Mouse (Mus musculus) kidney, postnatal 0 days (tissue): Measurements from ENCODE around the gene Arpc5l. TPM values are rescaled to one million over a fixed set of nuclear protein-coding genes. Genes with fewer than 3 reads are reported as not detected.
"Not testable (repeated sequence)": the region's sequence is repeated elsewhere in the genome, so short reads cannot be mapped to it uniquely, and the experiment has no call there.

Experiments used
- ATAC-seq: fragments of 200-750 bp; cut with Nextera tagmentation; replicated peaks from 2 replicates; pipeline ENCODE4 v1.8.0; 2017; ENCODE audit warnings: low read depth, moderate number of reproducible peaks, moderate TSS enrichment, moderate library complexity; ENCODE audit not compliant: low FRiP score
- DNase-seq: peaks from one replicate; pipeline ENCODE4 v3.0.0-alpha.2; 2016; ENCODE audit warnings: low spot score
- H3K27ac ChIP-seq: fragments of 300-500 bp; sonication (generic); 2 replicates; pipeline ENCODE4 v1.5.1; 2014; ENCODE audit warnings: mild to moderate bottlenecking
- H3K27me3 ChIP-seq: fragments of 300-500 bp; sonication (generic); 2 replicates; pipeline ENCODE4 v1.6.1; 2014; ENCODE audit warnings: low read length, mixed read lengths; ENCODE audit not compliant: insufficient read depth
- H3K36me3 ChIP-seq: fragments of 300-500 bp; sonication (generic); 2 replicates; pipeline ENCODE4 v1.6.1; 2014; ENCODE audit warnings: low read length, mixed read lengths; ENCODE audit not compliant: insufficient read depth
- H3K4me1 ChIP-seq: fragments of 300-500 bp; sonication (generic); replicated peaks from 2 replicates; pipeline ENCODE4 v1.6.1; 2014; ENCODE audit warnings: antibody characterized with exemption, low read length, mixed read lengths; ENCODE audit not compliant: insufficient read depth
- H3K4me2 ChIP-seq: fragments of 300-500 bp; sonication (generic); 2 replicates; pipeline ENCODE4 v1.6.1; 2014; ENCODE audit warnings: mild to moderate bottlenecking, low read length, moderate library complexity, mixed read lengths
- H3K4me3 ChIP-seq: fragments of 300-500 bp; sonication (generic); replicated peaks from 2 replicates; pipeline ENCODE4 v1.5.1; 2014; ENCODE audit warnings: low read depth, low read length
- H3K9ac ChIP-seq: fragments of 300-500 bp; sonication (generic); 2 replicates; pipeline ENCODE4 v1.6.1; 2014; ENCODE audit warnings: low read depth, low read length
- H3K9me3 ChIP-seq: fragments of 300-500 bp; sonication (generic); replicated peaks from 2 replicates; pipeline ENCODE4 v1.6.1; 2016; ENCODE audit warnings: low read length, inconsistent platforms, mixed read lengths
- CTCF ChIP-seq: IDR thresholded peaks from 2 replicates; pipeline ENCODE4 v1.5.1; 2016; ENCODE audit warnings: antibody characterized with exemption, low read depth, mild to moderate bottlenecking, moderate library complexity
- WGBS: fragments of 180-500 bp; shearing (Covaris S2); extraction: QIAGEN DNeasy Blood & Tissue Kit; methylation state at CpG from one replicate; pipeline ENCODE4 v1.1.7; 2014; 5-methylcytosine and 5-hydroxymethylcytosine counted together
- polyA plus RNA-seq: library from polyadenylated mRNA; unstranded; fragments of >200 nt; fragmentation: Nextera tagmentation; extraction: Ambion mirVana; gene quantifications from 2 replicates; pipeline ENCODE4 v1.2.1, GENCODE M21; 2015

Gene Arpc5l
- polyA plus RNA-seq, 1 experiment from 2014 or later = 133 TPM

DNA sequence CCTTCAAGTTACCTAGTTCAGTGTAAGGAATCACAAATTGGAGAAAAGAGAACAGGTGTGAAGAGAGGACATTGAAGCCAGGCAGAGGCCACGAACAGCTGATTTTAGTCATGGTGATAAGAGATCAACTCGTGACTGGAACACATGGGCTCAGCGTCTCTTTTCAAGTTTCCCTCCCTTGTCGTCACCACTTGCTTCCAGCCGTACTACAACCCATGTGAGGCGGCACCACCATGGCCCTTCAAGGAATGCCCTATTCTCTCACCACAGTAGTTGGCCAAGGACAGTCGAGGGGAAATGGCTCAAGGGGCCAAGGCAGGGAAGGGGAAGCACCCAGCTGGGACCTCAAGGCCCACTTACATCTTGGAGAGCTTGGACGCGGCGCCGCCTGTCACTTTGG lies 776 bp upstream of the Arpc5l start:
- peak overlapping the region; percentile 75 for H3K27ac ChIP-seq
- no peaks in the 10 kb centered on the region for H3K27me3 ChIP-seq
- ATAC-seq = no peak
- H3K4me3 ChIP-seq = peak overlapping the region; percentile 51
- DNase-seq = peak; percentile 40
- peak overlapping the region; percentile 54 for H3K4me2 ChIP-seq
- H3K4me1 ChIP-seq = peaks cover 13% of the 10 kb centered on the region
- H3K36me3 ChIP-seq = peaks cover 27% of the 10 kb centered on the region
- 1% methylated on average over 11 of the region's 11 CpGs for WGBS
- TF ChIP-seq CTCF = no peak
- H3K9me3 ChIP-seq = no peaks in the 10 kb centered on the region
- H3K9ac ChIP-seq = peak overlapping the region; percentile 76

- ATAC-seq (no peak), DNase-seq (peak; percentile 38)
- Histone ChIP-seq H3K36me3 (peaks cover 21% of the 10 kb centered on the region), H3K9me3 (no peaks in the 10 kb centered on the region), H3K4me3 (peak within 1 kb of the TSS; percentile 51), H3K4me1 (peaks cover 16% of the 10 kb centered on the region), H3K27me3 (no peaks in the 10 kb centered on the region), H3K4me2 (peak within 1 kb of the TSS; percentile 54), H3K9ac (peak within 1 kb of the TSS; percentile 76), H3K27ac (peak within 1 kb of the TSS; percentile 75)
- TF ChIP-seq CTCF = peak; percentile 61
- WGBS = 13% methylated on average over 15 of the region's 15 CpGs
Measured at GRCm38 (mm10) chr2:39005574-39006079, 479 bp downstream of the Arpc5l start, which contains the start of gene Rpl35. Rpl35 (minus strand) TSS chr2:39005624.

DNA sequence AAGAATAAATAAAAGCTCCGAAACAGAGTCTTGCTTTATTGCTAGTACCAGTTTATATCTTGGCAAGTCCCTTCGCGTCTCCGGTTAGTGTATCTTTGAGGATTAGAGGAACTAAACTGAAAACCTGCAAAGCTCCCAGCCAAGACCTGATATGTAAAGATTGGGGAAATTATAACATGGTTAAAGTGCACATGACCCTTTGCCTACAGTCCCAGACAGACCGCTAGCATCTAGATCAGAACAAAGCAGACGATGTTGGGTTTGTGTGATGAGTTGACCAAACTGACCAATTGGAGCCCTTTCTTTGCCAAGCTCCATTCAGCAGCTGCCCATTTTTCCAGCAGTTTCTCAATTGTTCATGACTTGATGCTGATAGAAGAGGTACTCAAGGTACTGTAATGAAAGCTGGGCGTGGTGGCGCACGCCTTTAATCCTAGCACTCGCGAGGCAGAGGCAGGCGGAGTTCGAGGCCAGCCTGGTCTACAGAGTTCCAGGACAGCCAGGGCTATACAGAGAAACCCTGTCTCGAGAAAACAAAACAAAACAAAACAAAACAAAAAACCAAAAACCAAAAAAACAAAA lies 1.1 kb downstream of the Arpc5l start:
- Histone ChIP-seq H3K27ac (no peak overlapping the region), H3K4me3 (0 out of 2 replicates have a peak overlapping the region, but pooled peaks have one; percentile 51), H3K27me3 (no peaks in the 10 kb centered on the region), H3K4me1 (peaks cover 16% of the 10 kb centered on the region), H3K9ac (no peak overlapping the region), H3K4me2 (peak overlapping the region; percentile 54), H3K9me3 (no peaks in the 10 kb centered on the region), H3K36me3 (peaks cover 15% of the 10 kb centered on the region; the same call in 1 of the 2 replicates)
- ATAC-seq = no peak
- WGBS = 88% methylated on average over 14 of the region's 14 CpGs
- DNase-seq = no peak
- TF ChIP-seq CTCF = no peak

GRCm38 (mm10) chr2:39007865-39008264 lies 2.7 kb downstream of the Arpc5l start:
- DNase-seq = peak; percentile 96
- peak overlapping the region; percentile 97 for H3K27ac ChIP-seq
- peak; percentile 36 for TF ChIP-seq CTCF
- H3K4me1 ChIP-seq = peaks cover 16% of the 10 kb centered on the region
- H3K9ac ChIP-seq = peak overlapping the region; percentile 92
- peak; percentile 87 for ATAC-seq
- peak overlapping the region; percentile 94 for H3K4me2 ChIP-seq
- peak overlapping the region; percentile 91 for H3K4me3 ChIP-seq
- H3K9me3 ChIP-seq = no peaks in the 10 kb centered on the region
- WGBS = under 1% methylated on average over 38 of the region's 44 CpGs
- no peaks in the 10 kb centered on the region for H3K27me3 ChIP-seq
- peaks cover 4% of the 10 kb centered on the region; the same call in 1 of the 2 replicates for H3K36me3 ChIP-seq

DNA sequence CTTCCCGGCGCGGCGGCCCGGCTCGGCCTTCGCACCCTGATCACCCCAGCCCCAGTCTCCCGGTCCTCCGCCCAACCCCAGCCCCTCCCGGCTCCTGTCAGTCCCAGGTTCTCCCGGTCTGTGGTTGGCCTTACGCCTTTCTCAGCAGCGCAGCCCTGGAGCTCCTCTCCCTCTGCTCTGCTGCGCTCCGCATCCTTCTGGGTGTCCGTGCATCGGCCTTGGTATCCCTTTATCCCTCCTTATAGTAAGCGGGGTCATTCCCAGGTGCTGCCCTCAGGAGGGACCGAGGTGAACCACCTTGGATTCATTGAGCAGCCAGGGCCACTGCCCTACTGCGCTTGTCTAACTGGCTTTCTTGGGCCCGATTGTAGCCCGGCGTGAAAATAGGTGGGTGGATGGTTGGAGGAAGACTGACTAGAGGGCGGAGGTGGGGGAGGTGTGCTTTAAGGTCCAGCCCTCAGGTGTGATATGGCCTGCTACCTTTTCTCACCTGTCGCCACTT lies 3.3 kb downstream of the Arpc5l start:
- Histone ChIP-seq H3K4me1 (peaks cover 12% of the 10 kb centered on the region), H3K27ac (peak overlapping the region; percentile 97), H3K9me3 (no peaks in the 10 kb centered on the region), H3K36me3 (peaks cover 3% of the 10 kb centered on the region), H3K9ac (peak overlapping the region; percentile 92), H3K27me3 (no peaks in the 10 kb centered on the region), H3K4me2 (peak overlapping the region; percentile 94), H3K4me3 (peak overlapping the region; percentile 91)
- DNase-seq (peak; percentile 46), ATAC-seq (peak; percentile 62)
- 0 out of 2 replicates have a peak, but pooled peaks have one; percentile 1 for TF ChIP-seq CTCF
- under 1% methylated on average over 25 of the region's 25 CpGs for WGBS

DNA sequence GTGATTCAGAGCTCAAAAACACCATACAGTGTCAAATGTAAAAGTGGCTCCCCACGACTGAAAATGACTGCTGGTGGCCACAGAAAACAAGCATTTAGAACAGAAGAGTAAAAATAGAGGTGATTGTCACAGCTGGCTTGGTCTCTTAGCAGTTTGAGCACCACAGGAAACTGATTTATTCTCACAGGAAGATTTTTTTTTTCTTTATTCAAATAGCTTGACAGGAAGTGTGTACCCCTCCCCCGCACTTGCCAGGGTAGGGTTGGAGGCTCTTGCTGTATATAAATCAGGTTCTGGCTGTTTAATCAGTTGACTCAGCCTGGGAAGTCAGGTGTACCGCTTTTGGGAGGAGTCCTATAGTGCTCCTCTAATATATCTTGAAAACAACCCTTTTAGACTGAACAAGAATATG lies 3.8 kb downstream of the Arpc5l start:
- ATAC-seq = no peak
- Histone ChIP-seq H3K27me3 (no peaks in the 10 kb centered on the region), H3K9ac (peak overlapping the region; percentile 92), H3K4me1 (peaks cover 6% of the 10 kb centered on the region), H3K4me2 (peak overlapping the region; percentile 94), H3K27ac (peak overlapping the region; percentile 97), H3K4me3 (peak overlapping the region; percentile 91), H3K9me3 (no peaks in the 10 kb centered on the region), H3K36me3 (peaks cover 8% of the 10 kb centered on the region)
- peak; percentile 81 for DNase-seq
- WGBS = 3% methylated on average over 3 of the region's 3 CpGs
- TF ChIP-seq CTCF = no peak

GRCm38 (mm10) chr2:39010144-39010543 lies 5.0 kb downstream of the Arpc5l start:
- H3K9me3 ChIP-seq, H3K4me3 ChIP-seq, H3K9ac ChIP-seq, H3K4me1 ChIP-seq, H3K27me3 ChIP-seq, ATAC-seq, DNase-seq, H3K4me2 ChIP-seq, H3K27ac ChIP-seq: not testable (repeated sequence)
- WGBS = 94% methylated on average over 4 of the region's 5 CpGs
- peaks cover 20% of the 10 kb centered on the region for H3K36me3 ChIP-seq
